Mouse (Mus musculus) testis, adult 2 months (tissue): ENCODE measurements around the gene Prok2. TPM values are rescaled to one million over a fixed set of nuclear protein-coding genes. Genes with fewer than 3 reads are reported as not detected.

Experiments used
- H3K27ac ChIP-seq: fragments of 200-500 bp; 2 replicates; pipeline ENCODE4 v1.5.1; 2012; ENCODE audit warnings: low read depth, low read length; ENCODE audit not compliant: control insufficient read depth, insufficient read depth
- H3K27me3 ChIP-seq: fragments of 200-500 bp; 2 replicates; pipeline ENCODE4 v1.6.1; 2012; ENCODE audit warnings: mild to moderate bottlenecking, low read length, moderate library complexity; ENCODE audit not compliant: control insufficient read depth, insufficient read depth
- H3K36me3 ChIP-seq: fragments of 200-500 bp; 2 replicates; pipeline ENCODE4 v1.6.1; 2012; ENCODE audit warnings: mild to moderate bottlenecking, low read length; ENCODE audit not compliant: control insufficient read depth, insufficient read depth
- H3K4me1 ChIP-seq: fragments of 200-500 bp; 2 replicates; pipeline ENCODE4 v1.6.1; 2012; ENCODE audit warnings: low read length; ENCODE audit not compliant: control insufficient read depth, insufficient read depth
- H3K4me3 ChIP-seq: fragments of 200-500 bp; 2 replicates; pipeline ENCODE4 v1.5.1; 2012; ENCODE audit warnings: low read depth, mild to moderate bottlenecking, low read length, moderate library complexity, mixed read lengths; ENCODE audit not compliant: control insufficient read depth
- CTCF ChIP-seq: fragments of 200-500 bp; IDR thresholded peaks from 2 replicates; pipeline ENCODE4 v1.5.1; 2012; ENCODE audit warnings: low read depth, mild to moderate bottlenecking, inconsistent platforms, low read length, moderate library complexity; ENCODE audit not compliant: control insufficient read depth, insufficient read depth, insufficient replicate concordance
- POLR2A ChIP-seq: fragments of 200-500 bp; IDR thresholded peaks from 2 replicates; pipeline ENCODE4 v1.6.1; 2012; ENCODE audit warnings: low read depth, mild to moderate bottlenecking, inconsistent platforms, low read length, moderate library complexity; ENCODE audit not compliant: control insufficient read depth
- polyA plus RNA-seq: library from polyadenylated mRNA; depleted of rRNA; stranded (reverse); fragments of >200 nt; gene quantifications from 2 replicates; pipeline ENCODE4 v1.2.3, GENCODE M21; 2012

Prok2 gene
- polyA plus RNA-seq, 1 experiment, result 33.4 TPM

GRCm38 (mm10) chr6:99692916-99693841 lies 33.0 kb downstream of the Prok2 start:
- H3K27me3 ChIP-seq, result no peaks in the 10 kb centered on the region
- TF ChIP-seq CTCF, result no peak
- no peak for TF ChIP-seq POLR2A
- H3K36me3 ChIP-seq, result no peaks in the 10 kb centered on the region
- H3K27ac ChIP-seq, result no peak overlapping the region
- peaks cover 4% of the 10 kb centered on the region for H3K4me1 ChIP-seq
- peak overlapping the region; percentile 79 for H3K4me3 ChIP-seq

- H3K4me1 ChIP-seq, result peaks cover 4% of the 10 kb centered on the region
- H3K36me3 ChIP-seq, result no peaks in the 10 kb centered on the region
- H3K27ac ChIP-seq, result no peak within 1 kb of the TSS
- no peaks in the 10 kb centered on the region for H3K27me3 ChIP-seq
- no peak for TF ChIP-seq CTCF
- TF ChIP-seq POLR2A, result no peak
- H3K4me3 ChIP-seq, result peak within 1 kb of the TSS; percentile 79
Observed at GRCm38 (mm10) chr6:99692206-99692915, 33.8 kb downstream of the Prok2 start, which contains the start of gene Gpr27. TSS of gene Gpr27 (plus strand) at chr6:99692679.

GRCm38 (mm10) chr6:99691666-99692205 lies 34.5 kb downstream of the Prok2 start:
- TF ChIP-seq POLR2A, result no peak
- no peak for TF ChIP-seq CTCF
- Histone ChIP-seq H3K27me3 (no peaks in the 10 kb centered on the region), H3K4me1 (peaks cover 4% of the 10 kb centered on the region), H3K36me3 (no peaks in the 10 kb centered on the region), H3K4me3 (peak overlapping the region; percentile 79), H3K27ac (no peak overlapping the region)

GRCm38 (mm10) chr6:99688513-99688912 lies 37.7 kb downstream of the Prok2 start:
- no peak overlapping the region for H3K27ac ChIP-seq
- H3K4me1 ChIP-seq, result peaks cover 2% of the 10 kb centered on the region
- H3K36me3 ChIP-seq, result no peaks in the 10 kb centered on the region
- TF ChIP-seq POLR2A (no peak), CTCF (no peak)
- H3K4me3 ChIP-seq, result no peak overlapping the region
- no peaks in the 10 kb centered on the region for H3K27me3 ChIP-seq

GRCm38 (mm10) chr6:99684899-99685298 lies 41.3 kb downstream of the Prok2 start:
- no peaks in the 10 kb centered on the region for H3K36me3 ChIP-seq
- H3K27me3 ChIP-seq, result no peaks in the 10 kb centered on the region

GRCm38 (mm10) chr6:99683974-99684373 lies 42.2 kb downstream of the Prok2 start:
- H3K36me3 ChIP-seq, result no peaks in the 10 kb centered on the region
- H3K4me1 ChIP-seq, result no peaks in the 10 kb centered on the region
- TF ChIP-seq POLR2A (no peak), CTCF (no peak)
- H3K27ac ChIP-seq, result no peak overlapping the region
- H3K4me3 ChIP-seq, result no peak overlapping the region
- no peaks in the 10 kb centered on the region for H3K27me3 ChIP-seq

More at GRCm38 (mm10) chr6:99684899-99685298, 41.3 kb downstream of the Prok2 start:
- Histone ChIP-seq H3K4me1 (no peaks in the 10 kb centered on the region), H3K27ac (no peak overlapping the region), H3K4me3 (no peak overlapping the region)
- peak; percentile 32; the same call in 1 of the 2 replicates for TF ChIP-seq CTCF
- no peak for TF ChIP-seq POLR2A

GRCm38 (mm10) chr6:99678108-99678507 lies 48.1 kb downstream of the Prok2 start:
- no peaks in the 10 kb centered on the region for H3K27me3 ChIP-seq
- TF ChIP-seq CTCF (no peak), POLR2A (no peak)
- no peak overlapping the region for H3K27ac ChIP-seq
- H3K4me3 ChIP-seq, result no peak overlapping the region
- no peaks in the 10 kb centered on the region for H3K36me3 ChIP-seq
- H3K4me1 ChIP-seq, result no peaks in the 10 kb centered on the region
